Mouse (Mus musculus): ENCODE data around the gene Mblac1.

- TF ChIP-seq CTCF (IDR thresholded peaks at IDR 0.05) (no peak), POLR2A (IDR thresholded peaks at IDR 0.05; ENCODE audit: insufficient read depth, low read depth, low read length) (no peak)
Measured at GRCm38 (mm10) chr5:138160224-138160762, 33.8 kb upstream of the Mblac1 start.
